Mouse (Mus musculus) heart, embryonic 11.5 days (tissue): ENCODE measurements around the gene Mapk8ip2. TPM values are rescaled to one million over a fixed set of nuclear protein-coding genes. Genes with fewer than 3 reads are reported as not detected.
A peak's percentile ranks its signal among the peaks of the same experiment; 100 is the strongest.
"Not testable (repeated sequence)": the region's sequence is repeated elsewhere in the genome, so short reads cannot be mapped to it uniquely, and the experiment has no call there.

ENCODE experiments used
- ATAC-seq: fragments of 200-750 bp; cut with Nextera tagmentation; replicated peaks from 2 replicates; pipeline ENCODE4 v1.8.0; 2017; ENCODE audit warnings: moderate library complexity; ENCODE audit not compliant: insufficient number of reproducible peaks, low FRiP score, low TSS enrichment
- H3K27ac ChIP-seq: fragments of 300-500 bp; sonication (generic); 2 replicates; pipeline ENCODE4 v1.5.1; 2014; ENCODE audit warnings: mild to moderate bottlenecking, low read depth, low read length
- H3K27me3 ChIP-seq: fragments of 300-500 bp; sonication (generic); 2 replicates; pipeline ENCODE4 v1.6.1; 2014; ENCODE audit warnings: mild to moderate bottlenecking, low read length, mixed read lengths; ENCODE audit not compliant: control insufficient read depth, insufficient read depth
- H3K36me3 ChIP-seq: fragments of 300-500 bp; sonication (generic); 2 replicates; pipeline ENCODE4 v1.6.1; 2014; ENCODE audit warnings: mild to moderate bottlenecking, low read length, moderate library complexity, mixed read lengths; ENCODE audit not compliant: control insufficient read depth, insufficient read depth
- H3K4me1 ChIP-seq: fragments of 300-500 bp; sonication (generic); 2 replicates; pipeline ENCODE4 v1.6.1; 2014; ENCODE audit warnings: low read length; ENCODE audit not compliant: control insufficient read depth, insufficient read depth
- H3K4me2 ChIP-seq: fragments of 300-500 bp; sonication (generic); 2 replicates; pipeline ENCODE4 v1.6.1; 2014; ENCODE audit warnings: mild to moderate bottlenecking, moderate library complexity
- H3K4me3 ChIP-seq: fragments of 300-500 bp; sonication (generic); 2 replicates; pipeline ENCODE4 v1.5.1; 2014; ENCODE audit warnings: low read depth, low read length
- H3K9ac ChIP-seq: fragments of 300-500 bp; sonication (generic); 2 replicates; pipeline ENCODE4 v1.6.1; 2014; ENCODE audit warnings: mild to moderate bottlenecking, low read depth, low read length, moderate library complexity
- H3K9me3 ChIP-seq: fragments of 300-500 bp; sonication (generic); replicated peaks from 2 replicates; pipeline ENCODE4 v1.6.1; 2016; ENCODE audit warnings: low read length; ENCODE audit not compliant: control insufficient read depth
- WGBS: fragments of 180-500 bp; shearing (Covaris S2); extraction: QIAGEN DNeasy Blood & Tissue Kit; methylation state at CpG from one replicate; pipeline ENCODE4 v1.1.7; 2014; ENCODE audit not compliant: insufficient replicate concordance; 5-methylcytosine and 5-hydroxymethylcytosine counted together
- polyA plus RNA-seq: library from polyadenylated mRNA; unstranded; fragments of >200 nt; fragmentation: Nextera tagmentation; extraction: Ambion mirVana; gene quantifications from 2 replicates; pipeline ENCODE4 v1.2.1, GENCODE M21; 2014

The Mapk8ip2 gene
- polyA plus RNA-seq, 1 experiment from 2014 or later: 0.19 TPM

- Histone ChIP-seq H3K4me1 (peaks cover 29% of the 10 kb centered on the region), H3K27ac (peak overlapping the region; percentile 84), H3K9ac (no peak overlapping the region), H3K4me3 (no peak overlapping the region), H3K4me2 (no peak overlapping the region), H3K36me3 (peaks cover 7% of the 10 kb centered on the region; the same call in 1 of the 2 replicates), H3K27me3 (no peaks in the 10 kb centered on the region), H3K9me3 (no peaks in the 10 kb centered on the region)
- 88% methylated on average over 10 of the region's 10 CpGs for WGBS
- ATAC-seq: no peak
These were observed 27.0 kb upstream of the Mapk8ip2 start for GRCm38 (mm10) chr15:89426716-89427115.

- ATAC-seq: no peak
These were observed 25.4 kb upstream of the Mapk8ip2 start for GRCm38 (mm10) chr15:89428136-89428790.

GRCm38 (mm10) chr15:89428821-89429351, 24.8 kb upstream of the Mapk8ip2 start:
- H3K4me2 ChIP-seq: peak overlapping the region; percentile 89
- H3K4me1 ChIP-seq: peaks cover 26% of the 10 kb centered on the region
- WGBS: 6% methylated on average over 19 of the region's 22 CpGs
- no peaks in the 10 kb centered on the region for H3K9me3 ChIP-seq
- no peaks in the 10 kb centered on the region for H3K27me3 ChIP-seq
- peak overlapping the region; percentile 83 for H3K4me3 ChIP-seq
- peak overlapping the region; percentile 97 for H3K27ac ChIP-seq
- ATAC-seq: peak; percentile 15; the same call in 1 of the 2 replicates
- H3K36me3 ChIP-seq: 0 out of 2 replicates have a peak, but pooled peaks cover 7% of the 10 kb centered on the region
- peak overlapping the region; percentile 92 for H3K9ac ChIP-seq

More at GRCm38 (mm10) chr15:89428136-89428790, 25.4 kb upstream of the Mapk8ip2 start:
- H3K9me3 ChIP-seq: no peaks in the 10 kb centered on the region
- H3K4me3 ChIP-seq: peak overlapping the region; percentile 83
- peaks cover 7% of the 10 kb centered on the region; the same call in 1 of the 2 replicates for H3K36me3 ChIP-seq
- H3K4me2 ChIP-seq: peak overlapping the region; percentile 89
- WGBS: 78% methylated on average over 19 of the region's 19 CpGs
- H3K27me3 ChIP-seq: no peaks in the 10 kb centered on the region
- H3K9ac ChIP-seq: peak overlapping the region; percentile 92
- H3K27ac ChIP-seq: no peak overlapping the region
- H3K4me1 ChIP-seq: peaks cover 29% of the 10 kb centered on the region

GRCm38 (mm10) chr15:89429352-89430221, 24.1 kb upstream of the Mapk8ip2 start, which contains the start of the genes C730034F03Rik, Gm44502 and Chkb:
TSS of gene C730034F03Rik (plus strand) at chr15:89429589.
TSS of gene Gm44502 (minus strand) at chr15:89429696.
TSS of gene Chkb (minus strand) at chr15:89429908.
- Histone ChIP-seq H3K4me1 (peaks cover 19% of the 10 kb centered on the region), H3K9me3 (no peaks in the 10 kb centered on the region), H3K36me3 (0 out of 2 replicates have a peak, but pooled peaks cover 7% of the 10 kb centered on the region), H3K27ac (peak within 1 kb of the TSS; percentile 97), H3K4me3 (peak within 1 kb of the TSS; percentile 83), H3K27me3 (no peaks in the 10 kb centered on the region), H3K4me2 (peak within 1 kb of the TSS; percentile 89), H3K9ac (peak within 1 kb of the TSS; percentile 92)
- ATAC-seq: peak; percentile 90
- under 1% methylated on average over 70 of the region's 70 CpGs for WGBS

- peak overlapping the region; percentile 97 for H3K27ac ChIP-seq
- 45% methylated on average over 6 of the region's 6 CpGs for WGBS
- peaks cover 14% of the 10 kb centered on the region; the same call in 1 of the 2 replicates for H3K4me1 ChIP-seq
- H3K4me3 ChIP-seq: peak overlapping the region; percentile 83
- H3K27me3 ChIP-seq: no peaks in the 10 kb centered on the region
- H3K36me3 ChIP-seq: 0 out of 2 replicates have a peak, but pooled peaks cover 7% of the 10 kb centered on the region
- no peaks in the 10 kb centered on the region for H3K9me3 ChIP-seq
- no peak for ATAC-seq
- H3K9ac ChIP-seq: peak overlapping the region; percentile 92
- H3K4me2 ChIP-seq: peak overlapping the region; percentile 89
These were observed 23.4 kb upstream of the Mapk8ip2 start for GRCm38 (mm10) chr15:89430341-89430740.

DNA sequence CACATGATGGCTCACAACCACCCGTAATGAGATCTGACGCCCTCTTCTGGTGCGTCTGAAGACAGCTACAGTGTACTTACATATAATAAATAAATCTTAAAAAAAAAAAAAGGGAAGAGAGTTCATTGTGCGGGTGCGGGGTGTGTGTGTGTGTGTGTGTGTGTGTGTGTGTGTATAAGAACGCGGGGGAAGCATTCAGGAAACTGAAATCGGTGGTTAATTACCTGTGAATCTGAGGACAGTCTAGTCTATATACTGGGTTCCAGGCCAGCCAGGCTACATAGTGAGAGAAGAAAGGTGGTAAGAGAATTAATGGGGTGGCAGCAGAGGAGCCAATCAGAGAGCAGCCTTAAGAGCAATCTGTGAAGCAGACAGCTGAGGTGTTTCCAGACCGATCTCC, 22.9 kb upstream of the Mapk8ip2 start:
- peak overlapping the region; percentile 89 for H3K4me2 ChIP-seq
- not testable (repeated sequence) for H3K27ac ChIP-seq, H3K9me3 ChIP-seq, H3K4me3 ChIP-seq, ATAC-seq, H3K9ac ChIP-seq, H3K36me3 ChIP-seq, H3K27me3 ChIP-seq
- 84% methylated on average over 6 of the region's 9 CpGs for WGBS
- H3K4me1 ChIP-seq: peaks cover 14% of the 10 kb centered on the region; the same call in 1 of the 2 replicates

DNA sequence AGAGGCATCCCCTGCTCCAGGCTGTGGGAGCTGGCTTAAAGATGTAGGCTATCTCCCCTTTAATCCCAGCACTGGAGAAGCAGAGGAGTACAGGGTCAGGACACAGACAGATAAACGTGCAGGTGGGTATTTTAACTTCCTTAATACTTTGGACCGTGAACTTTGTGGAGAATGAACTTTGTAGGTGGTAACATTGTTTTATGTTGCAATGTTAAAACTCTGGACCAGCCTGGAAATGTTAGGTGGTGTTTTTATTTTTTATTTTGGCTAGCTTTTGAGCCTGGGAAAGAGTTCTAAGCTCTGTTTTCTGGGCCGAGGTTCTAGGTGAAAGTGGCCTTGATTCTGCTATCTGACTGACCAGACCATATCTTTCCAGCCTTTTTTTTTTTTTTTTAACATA, 22.4 kb upstream of the Mapk8ip2 start:
- ATAC-seq: no peak
- Histone ChIP-seq H3K4me1 (peaks cover 11% of the 10 kb centered on the region; the same call in 1 of the 2 replicates), H3K9ac (no peak overlapping the region), H3K4me2 (no peak overlapping the region), H3K27me3 (no peaks in the 10 kb centered on the region), H3K4me3 (no peak overlapping the region), H3K27ac (no peak overlapping the region), H3K36me3 (0 out of 2 replicates have a peak, but pooled peaks cover 7% of the 10 kb centered on the region), H3K9me3 (no peaks in the 10 kb centered on the region)
- 75% methylated on average over 3 of the region's 3 CpGs for WGBS

DNA sequence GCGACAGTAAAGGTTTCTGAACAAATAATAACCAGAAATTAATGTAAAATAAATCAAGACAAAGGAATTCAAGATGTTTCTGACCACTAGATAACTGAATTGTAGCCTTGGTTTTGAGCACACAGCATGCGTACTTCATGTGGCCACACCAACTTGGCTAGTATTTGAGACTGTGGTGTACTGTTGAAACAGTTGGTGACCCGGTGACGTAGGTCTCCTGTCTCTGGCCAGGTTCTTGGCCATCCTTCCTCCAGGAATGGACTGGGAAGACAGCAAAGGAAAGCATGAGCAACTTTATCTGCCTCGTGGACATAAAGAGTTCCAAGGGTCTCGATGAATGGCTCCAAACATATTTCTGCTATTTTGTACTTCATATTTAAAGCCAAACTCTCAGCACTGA, 21.9 kb upstream of the Mapk8ip2 start:
- no peak overlapping the region for H3K4me2 ChIP-seq
- peaks cover 9% of the 10 kb centered on the region; the same call in 1 of the 2 replicates for H3K4me1 ChIP-seq
- WGBS: 88% methylated on average over 6 of the region's 6 CpGs
- H3K4me3 ChIP-seq: no peak overlapping the region
- H3K36me3 ChIP-seq: 0 out of 2 replicates have a peak, but pooled peaks cover 7% of the 10 kb centered on the region
- no peaks in the 10 kb centered on the region for H3K9me3 ChIP-seq
- no peak for ATAC-seq
- H3K27me3 ChIP-seq: no peaks in the 10 kb centered on the region
- H3K9ac ChIP-seq: no peak overlapping the region
- no peak overlapping the region for H3K27ac ChIP-seq
